Mouse (Mus musculus): Measurements from ENCODE around the gene Hsbp1.

GRCm38 (mm10) chr8:119394524-119395026, 50.3 kb downstream of the Hsbp1 start, which contains the start of gene Mlycd:
- TF ChIP-seq CTCF (IDR thresholded peaks at IDR 0.05; ENCODE audit: control insufficient read depth, insufficient read depth, low read length): no peak
- peak; percentile 82; the same call in 1 of the 2 replicates for TF ChIP-seq POLR2A (IDR thresholded peaks at IDR 0.05; ENCODE audit: borderline replicate concordance, control insufficient read depth, low read depth, low read length)
